Mouse (Mus musculus) embryonic facial prominence, embryonic 14.5 days (tissue): Measurements from ENCODE around the gene Rwdd2b. TPM values are rescaled to one million over a fixed set of nuclear protein-coding genes. Genes with fewer than 3 reads are reported as not detected.

ENCODE experiments used
- ATAC-seq: fragments of 200-750 bp; cut with Nextera tagmentation; 2 replicates; pipeline ENCODE4 v1.8.0; 2017; ENCODE audit warnings: low read depth, moderate number of reproducible peaks, moderate TSS enrichment
- DNase-seq: peaks from one replicate; pipeline ENCODE4 v3.0.0-alpha.2; 2015; ENCODE audit warnings: low spot score
- H3K27ac ChIP-seq: fragments of 300-500 bp; sonication (generic); replicated peaks from 2 replicates; pipeline ENCODE4 v1.5.1; 2014; ENCODE audit warnings: low read depth, mild to moderate bottlenecking, low read length, moderate library complexity
- H3K27me3 ChIP-seq: fragments of 300-500 bp; sonication (generic); replicated peaks from 2 replicates; pipeline ENCODE4 v1.6.1; 2014; ENCODE audit warnings: low read length; ENCODE audit not compliant: control insufficient read depth, insufficient read depth
- H3K36me3 ChIP-seq: fragments of 300-500 bp; sonication (generic); 2 replicates; pipeline ENCODE4 v1.6.1; 2014; ENCODE audit warnings: low read length, mixed read lengths; ENCODE audit not compliant: control insufficient read depth, insufficient read depth
- H3K4me1 ChIP-seq: fragments of 300-500 bp; sonication (generic); 2 replicates; pipeline ENCODE4 v1.6.1; 2014; ENCODE audit warnings: antibody characterized with exemption, low read length; ENCODE audit not compliant: control insufficient read depth, insufficient read depth
- H3K4me2 ChIP-seq: fragments of 300-500 bp; sonication (generic); 2 replicates; pipeline ENCODE4 v1.6.1; 2014; ENCODE audit warnings: low read depth, mild to moderate bottlenecking, low read length, moderate library complexity, mixed read lengths
- H3K4me3 ChIP-seq: fragments of 300-500 bp; sonication (generic); 2 replicates; pipeline ENCODE4 v1.5.1; 2014; ENCODE audit warnings: low read depth, mild to moderate bottlenecking, low read length
- H3K9ac ChIP-seq: fragments of 300-500 bp; sonication (generic); 2 replicates; pipeline ENCODE4 v1.6.1; 2014; ENCODE audit warnings: low read depth, mild to moderate bottlenecking, low read length, moderate library complexity, mixed read lengths
- H3K9me3 ChIP-seq: fragments of 300-500 bp; sonication (generic); 2 replicates; pipeline ENCODE4 v1.6.1; 2016; ENCODE audit warnings: low read length; ENCODE audit not compliant: control insufficient read depth
- WGBS: fragments of 180-500 bp; shearing (Covaris S2); extraction: QIAGEN DNeasy Blood & Tissue Kit; methylation state at CpG from one replicate; pipeline ENCODE4 v1.1.7; 2014; 5-methylcytosine and 5-hydroxymethylcytosine counted together
- polyA plus RNA-seq: library from polyadenylated mRNA; unstranded; fragments of >200 nt; fragmentation: Nextera tagmentation; extraction: Ambion mirVana; gene quantifications from 2 replicates; pipeline ENCODE4 v1.2.1, GENCODE M21; 2014

The Rwdd2b gene
- polyA plus RNA-seq, 1 experiment from 2014 or later = 8.1 TPM

DNA sequence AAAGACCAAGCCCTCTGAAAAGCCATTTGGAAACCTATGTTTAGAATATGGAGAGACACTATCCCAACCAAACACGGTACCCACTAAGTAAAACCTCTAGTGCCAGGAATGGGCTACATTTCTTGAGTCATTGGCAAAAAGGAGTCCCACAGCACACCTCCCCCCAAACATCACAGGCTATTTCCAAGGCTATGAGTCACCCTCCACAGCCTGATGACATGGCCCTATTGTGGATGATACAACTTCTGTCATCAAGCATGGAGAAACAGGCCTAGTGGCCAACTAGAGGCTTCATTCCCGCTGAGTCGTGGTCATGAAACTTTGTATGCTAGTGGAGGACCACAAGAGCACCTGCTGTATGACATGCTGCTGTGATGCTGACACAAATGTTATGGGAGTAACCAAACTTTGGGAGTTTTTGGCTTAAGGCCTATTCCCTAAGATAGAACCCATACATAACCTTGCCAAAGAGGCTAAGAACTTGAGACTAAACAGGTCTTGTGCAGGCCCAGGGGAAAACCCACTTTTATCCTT lies 52.9 kb downstream of the Rwdd2b start:
- no peaks in the 10 kb centered on the region for H3K9me3 ChIP-seq
- H3K4me1 ChIP-seq = no peaks in the 10 kb centered on the region
- no peak overlapping the region for H3K27ac ChIP-seq
- peaks cover 51% of the 10 kb centered on the region for H3K36me3 ChIP-seq
- H3K4me3 ChIP-seq = no peak overlapping the region
- no peak for ATAC-seq
- no peak overlapping the region for H3K9ac ChIP-seq
- no peak for DNase-seq
- H3K27me3 ChIP-seq = no peaks in the 10 kb centered on the region
- WGBS = 93% methylated on average over 3 of the region's 3 CpGs
- H3K4me2 ChIP-seq = no peak overlapping the region

DNA sequence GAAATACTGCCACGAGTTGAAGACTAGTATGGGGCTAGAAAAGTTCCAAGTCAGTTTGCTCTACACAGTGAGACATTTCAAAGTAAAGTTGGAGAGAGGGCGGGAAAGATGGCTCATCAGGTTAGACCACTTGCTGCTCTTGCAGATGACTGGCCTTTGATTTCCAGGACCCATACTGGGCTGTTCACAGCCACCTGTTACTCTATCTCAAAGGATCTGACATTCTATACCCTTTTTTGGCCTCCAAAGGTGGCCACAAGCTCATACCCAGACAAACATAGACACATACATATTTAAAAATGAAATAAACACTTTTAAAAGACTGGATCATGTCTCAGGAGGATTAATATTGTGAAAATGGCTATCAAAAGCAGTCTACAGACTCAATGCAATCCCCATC lies 56.0 kb downstream of the Rwdd2b start:
- Histone ChIP-seq H3K9me3 (no peaks in the 10 kb centered on the region), H3K27me3 (no peaks in the 10 kb centered on the region), H3K4me1 (no peaks in the 10 kb centered on the region), H3K27ac (no peak overlapping the region), H3K4me3 (no peak overlapping the region), H3K4me2 (no peak overlapping the region), H3K36me3 (peaks cover 80% of the 10 kb centered on the region), H3K9ac (no peak overlapping the region)
- ATAC-seq (no peak), DNase-seq (no peak)
- 77% methylated on average over 2 of the region's 2 CpGs for WGBS

Other genes starting within 250 kb of the Rwdd2b start
- 15.8 and 21.4 TPM in 2 replicates for gene N6amt1, start 86.4 kb downstream of the Rwdd2b start, polyA plus RNA-seq
- 26.8 and 30.8 TPM in 2 replicates for gene Ltn1, start 8.0 kb downstream of the Rwdd2b start, polyA plus RNA-seq
- gene Usp16, start 14.1 kb upstream of the Rwdd2b start, polyA plus RNA-seq = 48.3 and 50.8 TPM in 2 replicates
- 391 and 429 TPM in 2 replicates for gene Cct8, start 55.3 kb upstream of the Rwdd2b start, polyA plus RNA-seq
- gene Map3k7cl, start 112.8 kb upstream of the Rwdd2b start, polyA plus RNA-seq = 1.8 and 1.9 TPM in 2 replicates